Mouse (Mus musculus) limb, embryonic 10.5 days (tissue): ENCODE data around the gene Snorc. TPM values are rescaled to one million over a fixed set of nuclear protein-coding genes. Genes with fewer than 3 reads are reported as not detected.
A peak's percentile ranks its signal among the peaks of the same experiment; 100 is the strongest.

Source experiments
- DNase-seq: peaks from one replicate; pipeline ENCODE4 v3.0.0-alpha.2; 2017; ENCODE audit warnings: low spot score
- H3K27ac ChIP-seq: fragments of 300-500 bp; sonication (generic); 2 replicates; pipeline ENCODE4 v1.5.1; 2016; ENCODE audit warnings: mild to moderate bottlenecking
- H3K27me3 ChIP-seq: fragments of 300-500 bp; sonication (generic); 2 replicates; pipeline ENCODE4 v1.6.1; 2016; ENCODE audit warnings: low read depth, mild to moderate bottlenecking; ENCODE audit not compliant: poor library complexity, severe bottlenecking
- H3K36me3 ChIP-seq: fragments of 300-500 bp; sonication (generic); 2 replicates; pipeline ENCODE4 v1.6.1; 2016; ENCODE audit warnings: mild to moderate bottlenecking, moderate library complexity
- H3K4me1 ChIP-seq: fragments of 300-500 bp; sonication (generic); 2 replicates; pipeline ENCODE4 v1.6.1; 2016
- H3K4me3 ChIP-seq: fragments of 300-500 bp; sonication (generic); 2 replicates; pipeline ENCODE4 v1.5.1; 2016; ENCODE audit warnings: mild to moderate bottlenecking, moderate library complexity
- H3K9me3 ChIP-seq: fragments of 300-500 bp; sonication (generic); replicated peaks from 2 replicates; pipeline ENCODE4 v1.6.1; 2016; ENCODE audit warnings: mild to moderate bottlenecking
- WGBS: fragments of 180-500 bp; shearing (Covaris S2); methylation state at CpG from one replicate; pipeline ENCODE4 v1.1.7; 2016; 5-methylcytosine and 5-hydroxymethylcytosine counted together
- polyA plus RNA-seq: library from polyadenylated mRNA; unstranded; fragments of >200 nt; fragmentation: Nextera tagmentation; extraction: Ambion mirVana; gene quantifications from 2 replicates; pipeline ENCODE4 v1.2.1, GENCODE M21; 2016

The Snorc gene
- polyA plus RNA-seq, 1 experiment from 2014 or later, result not detected

GRCm38 (mm10) chr1:87482546-87482945 is 12.5 kb downstream of the Snorc start:
- Histone ChIP-seq H3K27ac (no peak overlapping the region), H3K27me3 (peaks cover under 1% of the 10 kb centered on the region; the same call in 1 of the 2 replicates), H3K9me3 (no peaks in the 10 kb centered on the region), H3K36me3 (no peaks in the 10 kb centered on the region), H3K4me1 (no peaks in the 10 kb centered on the region), H3K4me3 (no peak overlapping the region)
- DNase-seq, result no peak
- 86% methylated on average over 4 of the region's 4 CpGs for WGBS

GRCm38 (mm10) chr1:87486386-87486785 is 16.3 kb downstream of the Snorc start:
- 82% methylated on average over 6 of the region's 6 CpGs for WGBS
- Histone ChIP-seq H3K36me3 (no peaks in the 10 kb centered on the region), H3K4me3 (no peak overlapping the region), H3K4me1 (no peaks in the 10 kb centered on the region), H3K9me3 (no peaks in the 10 kb centered on the region), H3K27me3 (no peaks in the 10 kb centered on the region), H3K27ac (no peak overlapping the region)
- DNase-seq, result no peak

- Histone ChIP-seq H3K27ac (no peak overlapping the region), H3K4me3 (no peak overlapping the region), H3K4me1 (no peaks in the 10 kb centered on the region), H3K27me3 (no peaks in the 10 kb centered on the region), H3K36me3 (no peaks in the 10 kb centered on the region), H3K9me3 (no peaks in the 10 kb centered on the region)
- WGBS, result 92% methylated on average over 3 of the region's 3 CpGs
- no peak for DNase-seq
Measured at GRCm38 (mm10) chr1:87492285-87492684, 22.2 kb downstream of the Snorc start.

- no peaks in the 10 kb centered on the region for H3K9me3 ChIP-seq
- DNase-seq, result no peak
- 77% methylated on average over 4 of the region's 4 CpGs for WGBS
- H3K27ac ChIP-seq, result no peak overlapping the region
- no peak overlapping the region for H3K4me3 ChIP-seq
- no peaks in the 10 kb centered on the region for H3K4me1 ChIP-seq
- no peaks in the 10 kb centered on the region for H3K27me3 ChIP-seq
- H3K36me3 ChIP-seq, result no peaks in the 10 kb centered on the region
Measured at GRCm38 (mm10) chr1:87493542-87493941, 23.5 kb downstream of the Snorc start.

GRCm38 (mm10) chr1:87505524-87505923 is 35.5 kb downstream of the Snorc start:
- Histone ChIP-seq H3K4me3 (no peak overlapping the region), H3K4me1 (peaks cover 20% of the 10 kb centered on the region), H3K36me3 (no peaks in the 10 kb centered on the region), H3K9me3 (no peaks in the 10 kb centered on the region), H3K27ac (no peak overlapping the region), H3K27me3 (peaks cover 49% of the 10 kb centered on the region)
- DNase-seq, result no peak
- 86% methylated on average over 4 of the region's 4 CpGs for WGBS

GRCm38 (mm10) chr1:87507857-87508256 is 37.8 kb downstream of the Snorc start:
- H3K36me3 ChIP-seq, result no peaks in the 10 kb centered on the region
- H3K4me1 ChIP-seq, result peaks cover 20% of the 10 kb centered on the region
- H3K27me3 ChIP-seq, result peaks cover 70% of the 10 kb centered on the region
- DNase-seq, result no peak
- no peaks in the 10 kb centered on the region for H3K9me3 ChIP-seq
- no peak overlapping the region for H3K4me3 ChIP-seq
- WGBS, result 61% methylated on average over 6 of the region's 6 CpGs
- no peak overlapping the region for H3K27ac ChIP-seq

- Histone ChIP-seq H3K4me3 (peak overlapping the region; percentile 71), H3K27me3 (peaks cover 70% of the 10 kb centered on the region), H3K9me3 (no peaks in the 10 kb centered on the region), H3K36me3 (no peaks in the 10 kb centered on the region), H3K27ac (no peak overlapping the region), H3K4me1 (peaks cover 15% of the 10 kb centered on the region)
- 23% methylated on average over 26 of the region's 26 CpGs for WGBS
- peak; percentile 49 for DNase-seq
Measured at GRCm38 (mm10) chr1:87508591-87509560, 38.8 kb downstream of the Snorc start.

- Histone ChIP-seq H3K27me3 (peaks cover 64% of the 10 kb centered on the region), H3K36me3 (no peaks in the 10 kb centered on the region), H3K4me1 (peaks cover 15% of the 10 kb centered on the region), H3K4me3 (peak within 1 kb of the TSS; percentile 71), H3K27ac (peak within 1 kb of the TSS; percentile 51), H3K9me3 (no peaks in the 10 kb centered on the region)
- WGBS, result 2% methylated on average over 56 of the region's 56 CpGs
- peak; percentile 47 for DNase-seq
Measured at GRCm38 (mm10) chr1:87509561-87510165, 39.6 kb downstream of the Snorc start, which contains the start of gene Neu2. TSS of gene Neu2 (plus strand) at chr1:87509889.

- Histone ChIP-seq H3K9me3 (no peaks in the 10 kb centered on the region), H3K27me3 (peaks cover 64% of the 10 kb centered on the region), H3K4me1 (peaks cover 15% of the 10 kb centered on the region), H3K4me3 (peak overlapping the region; percentile 71), H3K36me3 (no peaks in the 10 kb centered on the region), H3K27ac (peak overlapping the region; percentile 51)
- peak; percentile 63 for DNase-seq
- 1% methylated on average over 50 of the region's 61 CpGs for WGBS
Measured at GRCm38 (mm10) chr1:87510166-87510691, 40.2 kb downstream of the Snorc start.

GRCm38 (mm10) chr1:87510845-87511244 is 40.8 kb downstream of the Snorc start:
- WGBS, result 24% methylated on average over 5 of the region's 5 CpGs
- DNase-seq, result no peak

GRCm38 (mm10) chr1:87520467-87520866 is 50.4 kb downstream of the Snorc start:
- Histone ChIP-seq H3K4me3 (no peak overlapping the region), H3K27me3 (0 out of 2 replicates have a peak, but pooled peaks cover 6% of the 10 kb centered on the region), H3K4me1 (no peaks in the 10 kb centered on the region), H3K36me3 (no peaks in the 10 kb centered on the region), H3K9me3 (no peaks in the 10 kb centered on the region), H3K27ac (no peak overlapping the region)
- DNase-seq, result no peak

More at GRCm38 (mm10) chr1:87510845-87511244, 40.8 kb downstream of the Snorc start:
- H3K4me1 ChIP-seq, result peaks cover 15% of the 10 kb centered on the region
- no peaks in the 10 kb centered on the region for H3K36me3 ChIP-seq
- H3K9me3 ChIP-seq, result no peaks in the 10 kb centered on the region
- peak overlapping the region; percentile 71 for H3K4me3 ChIP-seq
- H3K27me3 ChIP-seq, result peaks cover 60% of the 10 kb centered on the region
- no peak overlapping the region for H3K27ac ChIP-seq

GRCm38 (mm10) chr1:87521523-87521922 is 51.5 kb downstream of the Snorc start:
- Histone ChIP-seq H3K9me3 (no peaks in the 10 kb centered on the region), H3K27ac (no peak overlapping the region), H3K4me1 (no peaks in the 10 kb centered on the region), H3K27me3 (0 out of 2 replicates have a peak, but pooled peaks cover 6% of the 10 kb centered on the region), H3K4me3 (no peak overlapping the region), H3K36me3 (no peaks in the 10 kb centered on the region)
- 80% methylated on average over 1 of the region's 1 CpGs for WGBS
- DNase-seq, result no peak

- Histone ChIP-seq H3K9me3 (no peaks in the 10 kb centered on the region), H3K27ac (no peak overlapping the region), H3K4me1 (no peaks in the 10 kb centered on the region), H3K36me3 (no peaks in the 10 kb centered on the region), H3K27me3 (0 out of 2 replicates have a peak, but pooled peaks cover 4% of the 10 kb centered on the region), H3K4me3 (no peak overlapping the region)
- 93% methylated on average over 7 of the region's 7 CpGs for WGBS
- no peak for DNase-seq
Measured at GRCm38 (mm10) chr1:87525041-87525440, 55.0 kb downstream of the Snorc start.
